Mouse (Mus musculus): Measurements from ENCODE around the gene Wwc2. TPM values are rescaled to one million over a fixed set of nuclear protein-coding genes. Genes with fewer than 3 reads are reported as not detected.

Wwc2 gene
- total RNA-seq, 1 experiment from 2014 or later, result 3.0 TPM

DNA sequence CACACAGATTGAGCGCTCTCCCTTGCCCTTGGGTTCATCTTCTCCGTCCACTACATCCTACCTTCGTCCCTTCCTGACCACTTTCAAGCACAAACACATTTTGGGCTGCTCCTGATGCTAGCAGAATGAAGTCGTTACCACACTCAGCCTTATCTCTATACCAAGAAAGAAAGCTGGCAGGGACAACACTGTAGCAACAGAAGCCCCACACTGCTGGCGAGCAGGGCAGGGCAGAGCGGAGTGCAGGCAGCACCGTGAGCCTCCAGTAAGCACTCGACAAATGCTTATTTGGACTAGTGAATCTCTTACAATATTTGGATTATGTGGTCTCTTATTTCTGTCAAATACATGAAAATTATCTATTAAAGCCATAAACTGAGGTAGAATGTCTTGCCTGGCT is 107.0 kb downstream of the Wwc2 start:
- no peak for ATAC-seq (replicated peaks; ENCODE audit: insufficient number of reproducible peaks, low FRiP score, low TSS enrichment, poor library complexity, severe bottlenecking)

DNA sequence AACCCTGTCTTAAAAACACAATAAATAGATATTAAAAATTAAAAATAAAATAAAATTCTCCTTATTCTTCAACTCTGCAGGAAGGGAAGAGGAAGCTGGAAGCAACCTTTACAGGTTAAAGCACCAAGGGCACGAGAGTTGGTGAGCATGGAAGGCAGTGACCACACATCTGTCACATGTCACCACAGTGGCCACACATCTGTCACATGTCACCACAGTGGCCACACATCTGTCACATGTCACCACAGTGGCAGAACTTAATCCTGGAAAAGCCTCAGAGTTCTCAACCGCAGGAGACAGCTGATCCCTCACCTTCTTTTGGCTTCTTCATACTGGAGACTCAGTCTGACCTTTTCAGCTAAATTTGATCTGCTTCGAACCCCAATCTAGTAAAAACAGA is 112.2 kb downstream of the Wwc2 start:
- ATAC-seq (replicated peaks; ENCODE audit: insufficient number of reproducible peaks, low FRiP score, low TSS enrichment, poor library complexity, severe bottlenecking), result no peak

DNA sequence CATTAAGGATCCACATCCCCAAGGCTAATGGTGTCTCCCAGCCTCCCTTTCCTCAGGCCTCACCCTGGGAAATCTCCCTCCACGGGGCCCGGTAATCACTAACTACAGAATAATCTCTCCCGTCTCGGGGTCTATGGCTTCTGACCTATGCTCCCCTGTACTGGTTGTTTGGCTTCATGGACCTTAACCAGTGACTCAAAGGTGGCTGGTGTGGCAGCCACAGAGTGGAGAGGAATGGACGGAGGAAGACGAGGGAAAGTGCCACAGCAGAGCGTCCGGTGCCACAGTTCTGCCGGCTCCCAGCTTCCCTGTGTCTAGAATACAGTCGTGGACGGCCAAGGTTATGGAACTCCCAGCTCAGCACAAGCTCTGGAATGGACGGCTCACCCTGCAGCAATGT is 114.9 kb downstream of the Wwc2 start:
- ATAC-seq (replicated peaks; ENCODE audit: insufficient number of reproducible peaks, low FRiP score, low TSS enrichment, poor library complexity, severe bottlenecking), result no peak

DNA sequence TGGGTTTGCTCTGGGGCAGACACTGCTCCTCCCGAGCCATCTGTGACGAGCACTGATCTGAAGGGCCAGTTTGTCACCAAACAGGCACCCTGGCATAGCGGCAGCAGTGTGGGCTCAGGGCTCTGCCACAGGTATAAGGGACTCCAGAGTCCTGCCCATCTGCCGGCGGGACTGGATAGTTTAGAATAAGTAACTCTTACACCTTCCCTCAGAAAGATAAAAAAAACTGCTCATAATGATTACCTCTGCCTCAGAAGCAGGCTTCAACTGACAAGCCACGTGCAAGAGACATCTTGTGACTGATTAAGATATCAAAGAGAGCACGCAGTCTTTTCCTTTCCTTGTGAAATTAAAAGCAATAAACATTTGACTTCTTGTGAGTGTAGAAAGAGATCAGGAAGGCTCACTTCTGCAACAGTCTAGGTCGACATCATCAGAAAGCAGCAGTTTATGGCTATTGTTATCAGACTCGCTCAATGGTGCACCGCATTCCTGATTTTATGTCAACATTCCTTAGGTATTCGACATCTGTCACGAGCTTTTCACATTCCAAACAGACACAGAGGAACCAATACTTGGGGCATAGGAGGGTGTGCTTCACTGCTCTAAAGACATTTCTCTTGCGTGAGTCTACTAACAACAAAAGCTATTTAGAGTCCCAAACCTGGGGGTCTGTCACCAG is 116.1 kb downstream of the Wwc2 start:
- ATAC-seq (replicated peaks; ENCODE audit: insufficient number of reproducible peaks, low FRiP score, low TSS enrichment, poor library complexity, severe bottlenecking), result no peak

DNA sequence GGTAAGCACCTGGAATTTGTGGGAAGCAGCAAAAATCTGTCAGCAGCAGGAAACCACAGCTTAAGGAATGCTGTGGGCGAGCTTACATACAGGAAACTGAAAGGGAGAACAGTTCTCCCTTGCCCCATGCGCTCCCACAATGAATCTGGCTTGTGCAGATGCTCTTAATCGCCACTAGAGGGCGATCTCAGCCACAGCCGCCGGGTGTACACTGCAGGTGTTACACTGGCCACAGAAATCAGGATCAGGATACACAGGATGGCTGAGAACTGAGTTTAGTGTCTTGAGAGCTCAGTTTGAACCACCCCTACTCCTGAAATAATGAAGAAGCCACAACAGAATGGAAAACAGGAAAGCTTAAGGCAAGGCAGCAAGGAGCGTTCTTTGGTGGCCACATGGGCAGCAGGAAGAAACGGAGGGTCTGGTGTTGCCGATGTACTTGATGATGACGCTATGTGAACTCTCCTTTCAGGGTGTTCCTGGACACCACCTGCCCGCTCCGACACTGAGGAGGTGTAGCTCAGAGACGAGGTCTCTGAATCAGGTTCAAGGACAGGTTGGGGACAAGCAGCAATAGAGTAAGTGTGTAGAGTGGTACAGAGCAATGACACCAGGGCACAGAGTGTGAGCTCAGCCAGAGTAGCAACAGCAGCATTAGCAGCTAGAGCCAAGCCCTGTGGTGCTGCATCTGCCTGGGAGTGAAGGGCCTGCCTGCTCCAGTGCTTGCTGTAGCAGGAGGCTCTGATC is 118.2 kb downstream of the Wwc2 start:
- ATAC-seq (replicated peaks; ENCODE audit: insufficient number of reproducible peaks, low FRiP score, low TSS enrichment, poor library complexity, severe bottlenecking), result peak; percentile 74

DNA sequence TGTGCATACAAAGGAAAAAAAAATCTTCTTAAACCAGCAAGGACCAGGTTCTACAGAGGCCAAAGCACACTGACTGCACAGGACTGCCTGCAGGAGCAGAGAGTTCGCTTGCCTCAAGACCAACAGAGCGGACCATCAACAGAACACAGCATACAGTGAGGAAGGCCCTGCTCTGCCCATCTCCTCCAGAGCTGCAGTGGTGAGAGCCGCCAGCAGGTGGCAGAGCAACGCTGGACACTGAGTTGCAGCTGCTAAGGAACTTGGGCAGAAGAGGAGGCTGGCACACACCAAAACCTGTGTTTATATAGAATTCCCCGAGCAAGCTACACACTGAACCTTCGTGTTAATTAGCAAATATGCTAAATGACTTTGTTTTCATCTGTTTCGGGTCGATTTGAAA is 123.7 kb downstream of the Wwc2 start:
- ATAC-seq (replicated peaks; ENCODE audit: insufficient number of reproducible peaks, low FRiP score, low TSS enrichment, poor library complexity, severe bottlenecking), result peak; percentile 76; the same call in 1 of the 2 replicates

DNA sequence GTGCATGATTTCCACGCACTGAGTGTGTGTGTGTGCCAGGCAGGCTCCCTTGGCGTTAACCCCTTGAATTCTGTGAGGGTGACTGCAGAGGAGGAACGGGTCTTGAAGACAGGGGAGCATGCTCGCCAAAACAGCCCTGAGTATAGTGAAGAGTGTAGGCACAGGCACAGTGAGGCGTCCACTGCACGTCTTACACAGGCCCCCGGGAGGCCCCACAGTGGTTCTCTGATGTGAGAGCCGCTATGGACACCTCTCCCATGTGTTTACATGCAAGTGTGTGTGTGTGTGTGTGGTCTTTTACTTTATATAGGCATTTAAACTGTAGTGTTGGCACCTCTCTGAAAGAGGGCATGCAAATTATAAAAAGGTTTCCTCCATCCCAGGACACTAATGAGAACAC is 124.2 kb downstream of the Wwc2 start:
- ATAC-seq (replicated peaks; ENCODE audit: insufficient number of reproducible peaks, low FRiP score, low TSS enrichment, poor library complexity, severe bottlenecking), result no peak

DNA sequence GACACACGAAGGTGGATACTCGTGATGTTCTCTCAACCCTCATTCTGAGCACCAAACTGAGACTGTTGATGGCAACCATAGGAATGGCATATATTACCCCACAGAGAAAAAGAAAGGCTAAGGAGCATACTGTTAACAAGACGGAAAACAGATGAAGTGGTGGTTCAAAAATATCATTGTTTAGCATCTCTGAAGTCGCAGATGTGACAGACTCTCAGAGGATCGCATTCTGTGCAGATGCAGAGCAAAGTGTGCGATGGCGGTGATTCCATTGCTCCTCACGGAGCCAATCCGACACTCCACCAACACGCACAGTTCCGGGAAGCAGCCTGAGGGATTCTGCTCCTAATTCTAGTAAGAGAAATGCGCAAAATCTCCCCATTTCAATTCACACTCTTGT is 131.5 kb downstream of the Wwc2 start:
- ATAC-seq (replicated peaks; ENCODE audit: insufficient number of reproducible peaks, low FRiP score, low TSS enrichment, poor library complexity, severe bottlenecking), result no peak

DNA sequence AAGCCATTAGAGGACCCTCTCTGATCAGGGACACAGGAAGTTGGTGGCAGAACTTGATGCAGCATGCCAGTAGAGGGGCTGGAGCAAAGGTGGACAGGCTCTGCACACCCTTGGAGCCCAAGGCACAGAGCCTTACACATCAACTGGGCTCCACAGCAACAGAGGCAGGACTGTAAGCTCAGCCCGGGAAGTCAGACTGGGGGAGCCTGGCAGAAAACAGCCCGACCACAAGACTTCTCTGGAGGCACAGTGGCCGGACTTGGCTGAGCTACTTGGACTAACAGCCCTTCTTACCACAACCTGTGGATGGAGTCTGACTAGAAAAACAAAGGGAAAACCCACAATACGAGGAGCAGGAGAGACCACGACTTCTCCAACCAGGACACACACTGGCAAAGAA is 137.4 kb downstream of the Wwc2 start:
- no peak for ATAC-seq (replicated peaks; ENCODE audit: insufficient number of reproducible peaks, low FRiP score, low TSS enrichment, poor library complexity, severe bottlenecking)

DNA sequence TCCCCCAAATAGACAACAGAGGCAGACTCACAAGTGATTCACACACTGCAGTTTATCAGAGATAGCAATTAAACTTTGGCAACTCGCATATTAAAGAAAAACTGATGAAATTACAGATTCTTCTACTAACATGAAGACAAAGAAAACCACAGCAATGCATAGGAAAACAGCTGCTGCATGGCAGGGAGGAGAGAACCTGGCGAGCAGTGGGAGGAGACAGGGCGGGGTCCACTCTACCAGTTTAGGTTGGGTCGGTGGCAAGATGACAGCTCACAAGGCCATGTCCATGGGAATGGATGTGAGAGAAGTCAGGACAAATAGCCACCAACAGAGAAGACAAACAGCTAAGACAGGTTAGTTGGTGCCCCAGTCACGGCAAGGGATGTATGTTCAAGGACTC is 138.0 kb downstream of the Wwc2 start:
- no peak for ATAC-seq (replicated peaks; ENCODE audit: insufficient number of reproducible peaks, low FRiP score, low TSS enrichment, poor library complexity, severe bottlenecking)

DNA sequence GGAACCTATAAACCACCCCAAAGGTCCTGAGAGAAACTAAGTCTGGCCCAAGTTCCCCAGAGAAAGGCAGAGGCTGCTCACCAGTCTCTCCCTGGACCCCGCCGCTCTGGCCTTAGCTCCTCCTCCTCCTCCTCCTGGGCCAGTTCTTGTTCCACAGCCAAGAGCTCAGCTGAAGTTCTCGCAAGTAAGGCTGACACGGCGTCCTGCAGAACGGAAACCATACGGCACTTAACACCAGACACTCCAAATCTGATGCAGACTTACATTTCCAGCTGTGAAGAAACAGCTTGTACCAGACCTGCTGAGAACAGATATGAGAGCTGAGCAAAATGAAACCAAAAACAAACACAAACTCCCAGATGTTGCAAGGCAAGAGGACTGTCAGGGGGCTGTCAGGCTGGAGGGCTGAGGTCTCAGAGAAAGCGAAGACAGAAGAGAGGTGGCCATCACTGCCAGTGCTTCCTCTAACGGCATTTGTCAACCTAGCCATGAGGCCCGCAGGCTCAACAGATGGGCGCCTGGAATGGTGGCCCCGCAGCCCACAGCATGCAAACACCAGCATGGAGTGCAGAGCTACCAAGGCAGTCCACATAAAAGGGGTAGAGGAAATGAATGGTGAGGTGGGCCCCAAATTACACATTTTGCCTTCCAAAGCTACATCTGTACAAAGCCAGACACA is 138.8 kb downstream of the Wwc2 start:
- ATAC-seq (replicated peaks; ENCODE audit: insufficient number of reproducible peaks, low FRiP score, low TSS enrichment, poor library complexity, severe bottlenecking), result no peak; the same call in 1 of the 2 replicates

DNA sequence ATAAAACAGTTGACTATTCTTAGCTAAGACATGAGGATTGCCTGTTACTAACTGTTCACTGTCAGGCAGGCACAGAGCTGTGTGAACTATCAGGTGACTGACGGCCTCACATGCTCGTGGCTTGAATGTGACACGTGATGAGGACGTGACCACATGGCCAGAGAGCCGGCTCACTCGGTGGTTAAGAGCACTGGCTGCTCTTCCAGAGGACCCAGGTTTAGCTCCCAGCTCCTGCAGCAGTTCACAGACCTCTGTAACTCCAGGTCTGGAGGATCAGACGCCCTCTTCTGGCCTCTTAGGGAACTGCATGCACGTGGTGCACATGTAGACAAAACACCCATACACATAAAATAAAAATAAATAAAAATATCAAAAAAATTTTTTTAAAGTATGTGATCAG is 140.9 kb downstream of the Wwc2 start:
- no peak for ATAC-seq (replicated peaks; ENCODE audit: insufficient number of reproducible peaks, low FRiP score, low TSS enrichment, poor library complexity, severe bottlenecking)

DNA sequence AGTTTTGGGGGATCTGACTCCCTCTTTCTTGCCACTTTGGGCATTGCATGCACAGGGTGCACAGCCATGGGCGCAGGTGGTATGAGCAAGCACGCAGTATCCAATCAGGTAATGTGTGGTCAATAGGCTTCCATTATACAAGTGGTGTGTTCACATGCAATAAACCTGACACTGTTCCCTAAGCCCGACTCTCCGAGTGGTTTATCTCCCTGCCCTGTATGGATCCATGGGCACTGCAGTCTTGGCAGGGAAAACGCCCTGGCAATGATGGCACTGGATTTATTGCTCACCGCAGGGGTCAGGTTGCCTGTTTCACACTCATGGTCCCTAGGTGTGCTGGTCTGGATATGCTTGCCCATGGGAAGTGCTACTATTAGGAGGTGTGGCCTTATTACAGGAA is 142.8 kb downstream of the Wwc2 start:
- ATAC-seq (replicated peaks; ENCODE audit: insufficient number of reproducible peaks, low FRiP score, low TSS enrichment, poor library complexity, severe bottlenecking), result no peak

DNA sequence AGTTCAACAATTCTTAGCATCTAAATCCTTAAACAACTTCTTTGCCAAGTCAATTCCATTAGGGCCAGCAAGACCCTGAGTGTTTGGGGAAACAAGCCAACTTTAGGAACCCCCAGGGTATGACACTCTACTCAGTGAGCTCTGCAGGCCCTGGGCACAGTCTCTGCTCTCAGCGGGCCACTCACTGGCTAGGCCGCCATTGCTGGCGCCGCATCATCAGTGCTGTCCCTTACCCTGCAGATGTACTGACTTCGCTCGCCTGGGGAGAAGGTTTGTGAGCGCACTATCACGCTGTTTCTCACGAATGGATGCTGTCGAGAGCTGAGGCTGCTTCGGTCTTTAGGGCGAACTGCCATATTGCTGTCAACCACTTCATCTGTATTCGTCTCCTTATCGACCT is 143.6 kb downstream of the Wwc2 start:
- ATAC-seq (replicated peaks; ENCODE audit: insufficient number of reproducible peaks, low FRiP score, low TSS enrichment, poor library complexity, severe bottlenecking), result no peak

DNA sequence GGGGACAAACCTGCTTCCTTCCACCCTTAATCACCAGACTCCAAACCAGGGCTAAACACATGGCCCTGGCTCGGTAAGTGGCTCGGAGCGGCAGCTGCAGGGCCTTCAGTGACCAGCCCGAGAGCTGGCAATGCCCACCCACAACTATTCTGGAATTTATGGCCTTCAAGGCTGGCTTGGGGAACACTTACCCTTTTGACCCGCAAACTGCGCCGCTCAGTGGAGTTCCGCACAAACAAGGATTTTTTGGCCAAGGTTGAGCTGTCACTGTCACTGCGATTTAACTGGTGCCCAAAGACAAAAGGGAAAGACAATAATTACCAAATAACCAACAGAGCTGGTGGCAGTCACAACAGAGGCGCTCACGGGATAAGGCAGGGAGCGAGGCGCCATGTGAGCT is 144.8 kb downstream of the Wwc2 start:
- no peak for ATAC-seq (replicated peaks; ENCODE audit: insufficient number of reproducible peaks, low FRiP score, low TSS enrichment, poor library complexity, severe bottlenecking)

DNA sequence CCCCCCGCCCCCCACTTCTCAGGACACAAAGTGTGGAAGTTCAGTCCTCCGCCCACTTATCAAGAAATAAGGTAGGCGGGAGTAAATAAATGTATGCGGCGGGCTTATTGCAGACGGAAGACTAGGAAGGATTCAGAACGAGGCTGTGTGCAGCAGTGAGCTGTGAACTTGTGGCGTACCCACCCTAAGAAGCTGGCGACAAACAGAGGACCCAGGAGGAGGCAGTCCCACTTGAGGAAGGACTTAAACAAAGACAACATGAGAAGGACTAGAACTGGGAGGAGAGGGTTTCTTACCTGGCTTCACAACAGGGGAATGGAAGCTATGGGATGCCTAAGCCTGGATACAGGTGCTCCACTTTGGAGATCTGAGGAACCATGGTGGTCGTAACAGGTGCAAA is 147.1 kb downstream of the Wwc2 start:
- no peak for ATAC-seq (replicated peaks; ENCODE audit: insufficient number of reproducible peaks, low FRiP score, low TSS enrichment, poor library complexity, severe bottlenecking)

DNA sequence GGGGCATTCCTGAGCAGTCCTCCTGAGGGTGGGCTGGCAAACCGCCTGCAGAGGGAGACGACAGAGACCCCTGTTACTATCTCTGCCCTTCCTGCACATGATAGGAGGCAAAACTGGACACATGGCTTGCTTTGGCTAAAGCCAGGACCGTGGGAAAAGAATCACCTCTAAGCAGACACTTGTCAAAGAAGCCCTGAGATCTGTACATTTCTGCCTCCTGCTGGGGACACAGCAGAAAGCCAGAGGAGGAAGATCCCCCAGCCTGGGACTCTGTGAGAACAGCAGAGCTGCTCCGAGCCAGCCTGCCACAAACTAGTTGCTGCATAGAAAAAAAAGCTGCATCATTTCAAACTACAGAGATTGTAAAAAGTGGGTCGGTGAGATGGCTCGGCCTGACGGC is 147.7 kb downstream of the Wwc2 start:
- ATAC-seq (replicated peaks; ENCODE audit: insufficient number of reproducible peaks, low FRiP score, low TSS enrichment, poor library complexity, severe bottlenecking), result no peak

DNA sequence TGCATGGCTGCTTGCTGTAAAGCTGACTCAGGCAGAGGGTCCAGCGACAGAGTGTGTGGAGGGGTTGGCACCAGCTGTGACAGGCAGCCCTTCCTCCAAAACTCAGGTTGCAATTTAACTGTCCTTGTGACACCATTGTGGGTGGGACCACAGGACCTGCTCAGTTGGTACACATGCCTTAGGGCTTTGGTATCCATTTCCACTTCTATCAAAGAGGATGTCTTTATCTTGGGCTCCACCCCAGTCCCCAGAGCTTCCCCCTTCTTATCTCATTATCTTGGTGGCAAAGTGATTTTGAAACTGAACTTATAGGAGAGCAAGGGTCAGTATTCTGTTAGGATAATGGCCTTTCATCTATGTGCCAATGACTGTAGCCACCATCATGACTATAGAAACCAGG is 156.8 kb downstream of the Wwc2 start:
- no peak for ATAC-seq (replicated peaks; ENCODE audit: insufficient number of reproducible peaks, low FRiP score, low TSS enrichment, poor library complexity, severe bottlenecking)

DNA sequence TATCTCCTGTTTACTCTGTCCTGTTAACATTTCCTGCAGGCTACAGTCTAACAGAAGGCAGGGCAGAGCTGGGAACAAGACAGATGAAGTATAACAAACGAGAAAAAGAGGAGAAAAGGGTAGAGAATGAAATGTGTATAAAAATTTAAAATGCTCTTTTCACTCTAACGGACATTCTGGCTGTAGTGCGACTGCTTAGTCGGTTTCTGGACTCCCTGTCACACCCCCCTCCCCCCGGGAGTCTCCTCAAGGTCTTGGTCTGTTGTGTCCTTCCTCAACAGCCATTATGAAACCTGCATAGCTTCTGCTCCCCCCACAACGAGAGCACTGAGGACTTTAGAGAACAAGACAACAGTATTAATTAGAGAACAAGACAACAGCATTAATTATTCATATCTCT is 158.1 kb downstream of the Wwc2 start:
- no peak for ATAC-seq (replicated peaks; ENCODE audit: insufficient number of reproducible peaks, low FRiP score, low TSS enrichment, poor library complexity, severe bottlenecking)

DNA sequence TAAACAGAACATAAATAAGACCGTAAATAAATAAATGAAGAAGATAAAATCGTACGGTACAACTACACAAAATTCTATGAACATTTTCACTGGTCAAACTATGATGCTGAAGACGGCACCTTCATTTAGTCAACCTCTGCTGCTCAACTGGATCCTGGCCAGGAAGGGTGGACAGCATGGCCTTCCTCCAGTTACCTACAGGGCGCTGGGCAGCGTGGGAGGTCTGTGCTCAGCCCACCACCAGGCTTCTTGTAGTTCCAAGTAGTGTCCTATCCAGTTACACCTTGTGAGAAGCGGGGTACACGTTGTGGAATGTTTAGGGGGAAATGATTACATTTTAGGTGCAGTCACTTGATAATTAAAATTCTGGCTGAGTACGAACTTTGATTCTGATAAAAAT is 163.8 kb downstream of the Wwc2 start:
- no peak for ATAC-seq (replicated peaks; ENCODE audit: insufficient number of reproducible peaks, low FRiP score, low TSS enrichment, poor library complexity, severe bottlenecking)
